Mouse (Mus musculus) cerebellum, postnatal 14 days (tissue): ENCODE data around the gene Capzb.

ENCODE experiments used
- DNase-seq, 2 experiments: peaks; one replicate each; pipeline ENCODE4 v3.0.0; 2021; ENCODE audit warnings: mixed read lengths in 2 of 2

Gene Capzb

GRCm38 (mm10) chr4:139192499-139193175 lies at the start of gene Capzb:
Gene Capzb (plus strand): TSS chr4:139192899.
- DNase-seq: peak; percentile 98 to 99

- no peak for DNase-seq
Observed at GRCm38 (mm10) chr4:139142985-139143384, 49.7 kb upstream of the Capzb start.

GRCm38 (mm10) chr4:139144577-139144976 lies 48.1 kb upstream of the Capzb start:
- no peak for DNase-seq

GRCm38 (mm10) chr4:139145156-139145555 lies 47.5 kb upstream of the Capzb start:
- peak in 1 of 2 experiments; percentile 50 for DNase-seq

GRCm38 (mm10) chr4:139146760-139147159 lies 45.9 kb upstream of the Capzb start:
- DNase-seq: no peak

- no peak for DNase-seq
Observed at GRCm38 (mm10) chr4:139151370-139151769, 41.3 kb upstream of the Capzb start.

GRCm38 (mm10) chr4:139154576-139155307 lies 38.0 kb upstream of the Capzb start:
- DNase-seq: no peak

- no peak for DNase-seq
Observed at GRCm38 (mm10) chr4:139156538-139156937, 36.2 kb upstream of the Capzb start.

- DNase-seq: no peak
Observed at GRCm38 (mm10) chr4:139158350-139158749, 34.3 kb upstream of the Capzb start.

GRCm38 (mm10) chr4:139161076-139161475 lies 31.6 kb upstream of the Capzb start:
- no peak for DNase-seq

GRCm38 (mm10) chr4:139164082-139164481 lies 28.6 kb upstream of the Capzb start:
- DNase-seq: no peak

GRCm38 (mm10) chr4:139165259-139165658 lies 27.4 kb upstream of the Capzb start:
- DNase-seq: no peak

GRCm38 (mm10) chr4:139166244-139166643 lies 26.5 kb upstream of the Capzb start:
- no peak for DNase-seq

- DNase-seq: no peak
Observed at GRCm38 (mm10) chr4:139167107-139167506, 25.6 kb upstream of the Capzb start.

GRCm38 (mm10) chr4:139168985-139169747 lies 23.5 kb upstream of the Capzb start:
- no peak for DNase-seq

- no peak for DNase-seq
Observed at GRCm38 (mm10) chr4:139169748-139170279, 22.9 kb upstream of the Capzb start.

- no peak for DNase-seq
Observed at GRCm38 (mm10) chr4:139175061-139175971, 17.4 kb upstream of the Capzb start.

GRCm38 (mm10) chr4:139176023-139176422 lies 16.7 kb upstream of the Capzb start:
- no peak for DNase-seq

GRCm38 (mm10) chr4:139177921-139178320 lies 14.8 kb upstream of the Capzb start:
- DNase-seq: no peak

- DNase-seq: no peak
Observed at GRCm38 (mm10) chr4:139178377-139178776, 14.3 kb upstream of the Capzb start.

- DNase-seq: no peak
Observed at GRCm38 (mm10) chr4:139179218-139179617, 13.5 kb upstream of the Capzb start.
